Mouse (Mus musculus) spleen, adult 12 weeks (tissue): ENCODE data around the gene Gm20388.

Experiments
- DNase-seq: peaks from one replicate; pipeline ENCODE4 v3.0.0; 2022; ENCODE audit warnings: low spot score

Gm20388 gene

DNA sequence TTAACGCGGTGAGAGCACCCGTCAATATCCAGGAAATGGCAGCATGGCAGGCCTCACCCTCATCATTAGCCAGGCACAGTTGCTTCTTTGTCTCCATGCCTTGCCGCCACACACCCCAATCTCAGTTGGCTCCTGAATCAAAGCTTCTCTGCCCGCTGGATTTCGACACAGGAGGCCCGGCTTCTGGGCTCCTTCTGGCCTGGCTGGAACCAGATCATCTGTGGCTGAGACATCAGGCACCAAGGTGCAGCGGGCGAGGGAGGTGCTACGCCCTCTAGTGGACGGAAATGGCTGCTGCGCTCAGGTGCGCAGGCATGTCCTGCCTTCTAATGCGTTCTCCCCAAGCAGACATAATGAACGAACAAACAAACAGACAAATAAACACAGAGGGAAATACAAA is 1302.6 kb downstream of the Gm20388 start:
- DNase-seq: no peak

DNA sequence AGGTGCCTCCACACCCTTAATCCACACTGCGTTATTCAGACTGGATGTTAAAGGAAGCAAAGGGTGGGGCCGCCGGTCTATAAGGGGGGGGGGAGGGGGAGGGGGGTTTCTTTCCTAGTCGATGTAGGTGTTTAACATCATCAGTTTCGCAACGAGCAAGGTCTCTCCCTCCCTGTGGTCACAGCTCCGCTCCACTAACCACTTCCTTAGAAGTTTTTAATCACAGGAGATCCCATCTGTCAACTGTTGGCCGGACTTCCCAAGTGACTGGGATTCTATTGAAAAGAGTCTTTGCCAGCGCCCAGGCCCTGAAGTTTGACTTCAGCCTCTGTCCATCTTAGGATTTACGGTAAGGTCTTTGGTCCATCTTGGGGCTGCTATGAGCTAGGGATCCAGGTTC is 1303.0 kb downstream of the Gm20388 start:
- no peak for DNase-seq

DNA sequence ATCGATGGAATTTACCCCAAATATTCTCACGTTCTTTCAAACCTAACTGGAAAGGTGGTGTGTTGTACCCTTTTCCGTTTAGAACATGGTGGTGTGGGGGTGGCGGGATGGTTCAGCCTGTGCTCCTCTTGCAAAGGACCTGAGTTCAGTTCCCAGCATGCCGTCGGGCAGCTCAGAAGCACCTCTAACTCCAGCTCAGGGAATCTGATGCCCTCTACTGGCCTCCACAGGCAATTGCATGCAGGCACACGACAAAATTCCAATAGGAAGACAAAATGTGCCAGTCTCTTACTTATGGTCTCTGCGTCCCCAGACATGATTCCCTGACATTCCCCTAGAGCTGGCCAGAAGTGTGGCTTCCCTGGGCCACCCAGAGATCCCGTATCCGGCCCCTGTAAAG is 1304.3 kb downstream of the Gm20388 start:
- no peak for DNase-seq

DNA sequence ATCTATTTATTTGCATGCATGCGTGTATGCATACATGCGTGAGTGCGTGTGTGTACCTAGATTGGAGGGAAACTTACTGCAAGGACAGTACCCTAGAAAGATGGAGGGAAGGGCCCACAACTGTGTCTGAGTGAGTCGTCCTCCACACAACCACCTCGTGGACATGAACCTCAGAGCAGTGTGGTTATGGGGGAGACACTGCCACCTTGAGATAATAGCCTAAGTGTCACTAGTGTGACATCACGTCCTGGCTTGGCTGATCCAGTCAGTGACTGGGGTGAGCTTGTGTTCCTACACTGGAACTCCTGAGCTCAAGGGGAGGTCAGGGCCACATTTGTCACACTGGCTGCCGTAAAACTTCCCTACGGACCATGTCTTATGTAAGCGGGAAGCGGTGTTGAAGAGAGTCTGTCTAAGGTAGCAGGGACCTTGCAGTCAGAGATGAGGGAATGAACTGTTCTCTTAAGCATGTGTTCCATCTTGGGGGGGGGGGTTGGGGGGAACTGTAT is 1305.9 kb downstream of the Gm20388 start:
- no peak for DNase-seq

DNA sequence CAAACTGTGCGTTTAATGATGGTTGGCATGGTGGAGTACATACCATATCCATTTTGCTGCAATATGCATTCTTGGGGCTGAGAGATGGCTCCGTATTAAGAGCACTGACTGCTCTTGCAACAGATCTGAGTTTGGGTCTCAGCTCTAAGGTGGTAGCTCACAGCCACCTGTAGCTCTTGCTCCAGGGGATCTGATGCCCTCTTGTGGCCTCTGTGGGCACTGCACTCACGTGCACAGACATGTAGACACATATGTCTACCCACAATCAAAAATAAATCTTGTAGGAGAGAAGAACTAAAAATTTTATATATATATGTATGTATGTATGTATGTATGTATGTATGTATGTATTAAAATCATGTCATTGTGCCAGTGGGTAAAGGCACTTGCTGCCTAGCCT is 1307.8 kb downstream of the Gm20388 start:
- DNase-seq: no peak

DNA sequence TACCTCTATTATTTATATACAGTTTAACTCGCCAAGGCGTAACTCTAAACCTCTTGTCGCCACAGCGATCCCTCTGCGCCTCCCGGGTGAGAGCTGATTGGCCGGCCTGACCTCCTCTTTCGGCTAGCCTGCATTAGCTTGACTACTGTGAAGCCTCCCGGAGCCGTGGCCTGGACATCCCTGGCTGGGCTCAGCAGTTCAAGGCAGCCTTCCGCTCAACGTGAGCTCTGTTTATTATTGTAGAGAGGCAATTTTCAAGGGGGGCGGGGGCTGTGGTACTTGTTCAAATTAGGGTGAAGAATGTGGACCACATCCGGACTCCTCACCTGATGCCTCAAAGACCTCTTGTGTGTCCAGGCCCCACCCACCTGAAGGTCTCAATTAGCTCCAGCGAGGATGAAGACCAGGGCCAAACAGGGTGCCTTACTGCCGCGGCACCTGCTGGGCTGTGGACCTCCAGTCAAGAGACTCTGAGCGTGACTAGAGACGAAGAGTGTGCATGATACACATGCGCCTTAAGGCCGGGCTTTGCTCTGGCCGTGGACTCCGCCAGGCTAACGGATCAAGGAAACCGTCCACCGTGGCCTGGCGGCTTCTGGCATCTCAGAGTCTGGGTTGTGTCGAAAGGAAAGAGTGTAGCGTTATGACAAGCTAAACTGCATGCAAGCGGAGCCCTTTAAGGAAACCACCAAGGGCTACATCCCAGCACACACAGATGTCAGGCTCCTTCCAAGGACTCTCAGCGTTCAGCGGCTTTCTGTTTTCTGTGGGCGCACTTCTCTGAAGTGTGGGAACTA is 1309.7 kb downstream of the Gm20388 start:
- no peak for DNase-seq

DNA sequence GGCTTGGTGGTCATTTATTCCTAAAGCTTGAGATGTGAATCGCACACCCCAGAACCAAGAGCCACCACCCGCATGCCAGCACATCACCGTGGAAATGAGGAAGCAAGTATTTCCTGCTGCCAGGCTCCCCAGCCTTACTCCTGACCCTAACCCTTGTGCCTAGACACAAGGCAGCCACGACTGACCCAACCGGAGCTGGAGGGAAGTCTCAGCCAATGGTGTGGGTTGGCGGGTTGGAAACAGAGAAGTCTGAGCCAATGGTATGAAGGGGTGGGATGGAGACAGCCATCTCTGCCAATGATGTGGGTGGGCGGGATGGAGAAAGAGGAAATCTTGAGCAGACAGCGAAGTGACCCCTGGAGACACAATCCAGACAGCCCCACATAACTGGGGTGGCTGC is 1314.1 kb downstream of the Gm20388 start:
- no peak for DNase-seq

DNA sequence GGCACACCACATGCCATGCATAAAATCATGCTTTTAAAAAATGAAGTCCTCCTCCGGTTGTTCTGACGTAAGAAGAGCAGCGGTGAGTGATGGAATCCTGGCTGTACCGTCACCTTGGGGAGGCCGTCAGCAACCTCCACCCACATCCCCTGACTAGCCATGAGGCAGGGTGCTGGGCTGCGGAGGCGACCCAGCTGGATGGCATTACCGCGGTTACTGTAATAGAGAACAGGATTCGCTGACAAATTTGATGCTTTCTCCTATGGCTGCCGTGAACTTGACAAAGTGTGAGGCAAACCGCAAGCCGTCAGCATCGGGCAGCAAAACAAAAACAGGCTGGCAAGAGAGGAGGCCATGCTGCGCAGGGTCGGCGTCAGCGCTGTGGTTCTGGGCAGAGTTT is 1317.1 kb downstream of the Gm20388 start:
- no peak for DNase-seq

DNA sequence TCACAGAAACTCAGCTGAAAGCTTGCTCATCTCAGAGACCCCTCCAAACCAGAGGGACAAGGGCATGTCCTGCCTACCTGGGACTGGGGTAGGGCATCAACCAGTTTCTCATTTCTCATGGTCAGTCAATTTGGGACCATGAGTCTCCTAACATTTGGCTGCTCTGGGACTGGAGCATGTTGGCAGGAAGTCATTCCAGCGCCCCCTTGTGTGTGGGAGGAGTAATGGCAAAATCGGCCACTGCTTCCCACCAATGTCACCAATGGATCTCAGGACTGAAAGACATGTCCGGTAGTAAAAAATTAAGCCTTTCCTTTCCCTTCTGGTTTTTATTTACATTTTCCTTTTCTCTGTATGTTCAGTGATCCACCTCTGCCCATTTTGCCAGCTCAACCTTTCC is 1318.3 kb downstream of the Gm20388 start:
- DNase-seq: no peak

DNA sequence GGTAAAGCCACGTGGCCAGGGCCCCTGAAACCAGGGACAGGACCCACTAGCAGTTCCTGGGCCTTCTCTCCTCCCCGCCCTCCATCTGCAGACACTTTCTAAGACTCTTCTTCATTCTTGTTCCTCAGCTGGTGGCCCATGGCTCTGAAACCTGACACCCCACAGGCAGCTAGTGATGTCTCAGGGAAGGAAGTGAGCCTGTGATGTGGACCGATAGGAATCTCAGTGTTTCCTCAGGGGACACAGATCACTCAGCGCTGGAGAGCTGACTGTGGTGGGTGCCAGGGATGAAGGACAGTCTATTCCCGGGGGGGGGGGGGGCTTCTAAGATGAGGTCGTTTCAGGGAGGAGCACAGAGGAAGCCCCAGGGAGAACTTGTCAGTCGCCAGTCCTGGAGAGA is 1318.9 kb downstream of the Gm20388 start:
- no peak for DNase-seq

DNA sequence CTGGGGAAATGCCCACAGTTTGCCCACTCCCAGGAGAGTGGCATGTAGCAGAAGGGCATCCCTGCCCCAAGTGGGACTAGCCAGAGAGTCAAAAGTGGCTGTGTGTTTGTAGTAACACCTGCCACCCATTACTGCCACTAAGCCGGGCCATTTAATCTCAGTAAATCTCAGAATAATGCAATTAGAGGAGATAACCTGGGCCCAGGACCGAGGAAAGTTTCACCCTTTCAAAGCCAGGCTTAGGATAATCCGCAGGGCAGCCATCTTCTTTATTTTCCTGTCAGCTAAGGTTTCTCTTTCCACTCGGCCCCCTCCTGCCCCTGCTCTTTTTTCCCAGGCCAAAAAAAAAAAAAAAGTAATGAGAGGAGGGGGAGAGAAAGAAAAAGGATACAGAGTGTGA is 1322.6 kb downstream of the Gm20388 start:
- no peak for DNase-seq

DNA sequence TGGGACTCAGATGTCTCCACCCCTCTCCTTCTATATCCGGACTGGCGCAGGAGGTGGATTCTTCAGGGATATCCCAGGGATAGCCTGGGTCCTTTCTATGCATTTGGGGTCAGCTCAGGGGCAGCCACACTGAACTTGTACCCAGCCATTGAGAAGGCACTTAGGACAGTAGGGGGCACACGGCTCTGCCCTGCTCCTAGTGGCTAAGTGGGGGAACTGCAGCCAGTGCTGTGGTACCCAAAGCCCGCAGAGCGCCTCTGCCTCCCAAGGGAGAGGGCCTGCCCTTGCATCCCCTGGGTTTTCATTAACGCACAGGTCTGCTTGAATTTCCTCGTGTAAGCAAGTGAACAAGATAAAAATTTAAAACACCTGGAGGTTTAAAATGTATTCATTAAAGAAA is 1324.3 kb downstream of the Gm20388 start:
- DNase-seq: no peak

DNA sequence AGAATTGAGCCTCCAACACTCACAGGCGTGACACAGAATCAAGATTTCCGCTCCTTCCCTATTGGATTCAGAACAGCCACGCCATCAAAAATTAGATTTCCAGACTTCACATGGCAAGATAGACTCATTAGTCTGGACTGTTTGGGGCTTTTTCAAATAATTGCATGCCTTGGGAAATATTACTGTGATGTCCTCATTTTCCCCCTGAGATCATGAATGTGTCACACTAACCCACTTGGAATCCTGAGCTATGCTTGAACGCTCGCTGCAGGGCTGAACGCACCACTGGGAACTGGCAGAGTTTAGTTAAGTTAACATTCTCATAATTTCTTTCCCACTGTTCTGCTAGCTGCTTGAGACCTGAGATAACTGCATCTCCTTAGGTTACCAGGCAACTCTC is 1329.0 kb downstream of the Gm20388 start:
- DNase-seq: no peak

DNA sequence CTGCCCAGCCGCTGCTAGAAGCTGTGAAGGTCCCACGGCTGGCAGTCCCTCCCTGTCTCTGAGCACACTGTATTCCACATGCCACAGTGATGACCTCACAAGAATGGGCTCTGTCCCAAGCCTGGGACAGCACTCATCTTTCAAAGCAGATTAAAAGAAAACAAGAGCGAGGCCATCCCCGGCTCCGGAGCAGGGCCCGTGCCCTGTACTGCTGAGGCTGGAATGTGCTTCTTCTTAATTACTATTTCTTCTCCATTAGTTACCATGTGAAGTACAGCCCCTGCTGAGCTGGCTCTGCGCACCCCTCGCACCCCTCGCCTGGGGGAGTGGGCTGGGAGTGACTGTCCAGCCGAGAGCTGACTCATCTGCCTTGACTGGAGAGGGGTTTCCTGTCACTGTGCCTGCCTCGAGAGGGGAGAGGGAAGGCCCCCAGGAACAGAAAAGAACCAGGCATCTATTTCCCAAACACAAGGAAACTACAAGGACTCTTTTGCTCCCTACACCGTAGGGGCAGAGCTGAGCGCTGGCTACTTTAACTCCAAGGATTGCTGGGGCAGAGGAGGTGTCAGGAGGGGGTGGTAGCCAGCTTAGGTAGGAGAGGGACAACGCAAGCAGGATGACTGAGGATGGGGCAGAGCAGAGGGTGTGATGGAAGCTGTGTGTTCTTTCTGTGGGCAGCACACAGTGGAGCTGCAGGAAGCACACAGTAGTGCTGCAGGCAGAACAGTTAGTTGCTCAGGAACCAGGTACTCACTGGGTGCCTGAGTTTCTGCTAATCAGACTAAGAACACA is 1331.3 kb downstream of the Gm20388 start:
- no peak for DNase-seq

DNA sequence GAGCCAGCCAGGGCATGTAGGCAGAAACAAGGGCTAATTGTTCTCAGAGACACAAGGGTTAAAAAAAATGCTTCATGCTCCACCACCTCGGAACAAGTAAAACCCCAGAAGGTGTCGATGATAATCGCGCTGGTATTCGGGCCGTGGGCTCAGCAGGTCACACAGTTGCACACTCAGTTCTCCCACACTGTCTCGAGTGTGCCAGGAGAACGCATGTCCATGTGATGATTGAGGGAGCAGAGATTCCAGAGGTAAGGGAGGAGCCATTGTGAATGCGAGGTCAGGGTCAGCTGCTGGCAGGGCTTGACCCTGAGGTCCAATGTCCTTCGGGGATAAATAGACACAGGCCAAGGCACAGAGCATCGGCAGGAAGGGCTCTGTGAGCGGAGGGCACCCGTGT is 1332.0 kb downstream of the Gm20388 start:
- no peak for DNase-seq

DNA sequence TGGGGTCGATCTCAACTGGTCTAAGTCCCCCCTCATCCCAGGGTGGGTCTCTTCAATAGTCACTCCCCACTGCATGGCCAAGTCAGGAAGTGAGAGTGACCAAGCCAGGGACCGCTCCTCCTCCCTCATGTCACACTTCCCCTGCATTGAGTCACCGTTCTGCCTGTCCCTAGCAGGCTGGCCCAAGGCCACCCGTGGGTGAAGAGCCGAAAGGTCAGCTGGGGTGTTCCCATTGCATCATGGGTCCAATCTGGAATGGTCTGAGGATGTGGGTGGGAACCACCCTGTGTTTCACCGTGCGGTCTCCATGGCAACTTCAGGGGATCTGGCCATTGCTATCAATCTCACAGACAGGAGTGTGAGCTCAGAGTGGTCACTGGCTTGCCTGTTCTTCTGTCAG is 1338.2 kb downstream of the Gm20388 start:
- no peak for DNase-seq

DNA sequence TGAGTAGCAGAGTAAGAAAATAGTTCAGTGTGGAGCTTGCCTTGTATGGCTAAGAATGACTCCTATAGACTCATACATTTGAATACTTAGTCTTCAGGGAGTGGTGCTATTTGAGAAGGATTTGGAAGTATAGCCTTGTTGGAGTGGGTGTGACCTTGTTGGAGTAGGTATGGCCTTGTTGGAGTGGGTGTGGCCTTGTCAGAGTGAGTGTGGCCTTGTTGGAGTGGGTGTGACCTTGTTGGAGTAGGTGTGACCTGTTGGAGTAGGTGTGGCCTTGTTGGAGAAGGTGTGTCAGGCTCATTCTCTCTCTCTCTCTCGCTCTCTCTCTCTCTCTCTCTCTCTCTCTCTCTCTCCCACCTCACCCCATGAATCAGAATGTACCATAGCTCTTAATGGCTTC is 1338.8 kb downstream of the Gm20388 start:
- no peak for DNase-seq

DNA sequence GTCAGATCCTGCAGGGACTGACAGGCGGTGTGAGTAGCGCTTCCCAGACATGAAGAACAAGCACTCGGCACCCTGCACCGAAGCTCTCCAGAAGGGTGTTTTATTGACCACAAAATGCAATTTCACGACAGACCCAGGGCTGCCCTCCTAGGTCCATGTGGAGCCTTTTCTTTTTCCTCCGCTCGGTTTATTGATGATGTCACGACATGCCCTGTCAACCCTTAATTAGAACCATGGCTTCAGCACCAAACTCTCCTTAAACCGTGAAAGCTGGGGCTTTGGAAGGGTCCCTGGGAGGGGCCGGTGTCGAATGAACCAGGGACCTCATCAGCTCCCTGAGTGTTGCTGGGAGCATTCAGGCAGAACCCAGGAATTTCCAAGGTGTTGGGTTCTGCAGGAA is 1340.4 kb downstream of the Gm20388 start:
- DNase-seq: no peak

DNA sequence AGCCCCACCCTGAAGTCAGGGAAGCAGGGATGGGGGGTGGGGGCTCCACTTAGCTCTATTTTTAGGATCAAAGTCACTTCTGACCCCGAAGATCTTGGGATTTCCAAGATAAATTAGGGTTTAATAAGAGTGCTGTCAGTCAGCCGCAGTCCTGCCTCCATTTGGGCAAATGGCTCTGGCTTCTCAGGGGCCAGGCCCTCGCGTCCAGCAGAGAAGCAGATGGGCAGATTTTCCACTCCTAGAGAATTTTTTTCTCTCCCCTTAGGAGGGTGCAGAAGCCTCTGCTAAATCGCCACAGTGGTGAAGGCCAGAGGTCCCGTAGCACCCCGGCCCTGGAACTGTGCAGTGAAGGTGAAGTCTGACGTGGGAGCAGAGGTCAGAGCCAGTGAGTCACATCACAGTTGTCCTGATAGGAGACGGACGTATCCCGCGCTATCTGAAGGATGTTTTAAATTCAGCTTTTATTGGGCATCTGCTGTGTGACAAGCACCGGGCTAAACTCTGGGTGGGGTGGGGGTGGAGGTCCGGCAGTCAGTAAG is 1345.2 kb downstream of the Gm20388 start:
- DNase-seq: no peak

DNA sequence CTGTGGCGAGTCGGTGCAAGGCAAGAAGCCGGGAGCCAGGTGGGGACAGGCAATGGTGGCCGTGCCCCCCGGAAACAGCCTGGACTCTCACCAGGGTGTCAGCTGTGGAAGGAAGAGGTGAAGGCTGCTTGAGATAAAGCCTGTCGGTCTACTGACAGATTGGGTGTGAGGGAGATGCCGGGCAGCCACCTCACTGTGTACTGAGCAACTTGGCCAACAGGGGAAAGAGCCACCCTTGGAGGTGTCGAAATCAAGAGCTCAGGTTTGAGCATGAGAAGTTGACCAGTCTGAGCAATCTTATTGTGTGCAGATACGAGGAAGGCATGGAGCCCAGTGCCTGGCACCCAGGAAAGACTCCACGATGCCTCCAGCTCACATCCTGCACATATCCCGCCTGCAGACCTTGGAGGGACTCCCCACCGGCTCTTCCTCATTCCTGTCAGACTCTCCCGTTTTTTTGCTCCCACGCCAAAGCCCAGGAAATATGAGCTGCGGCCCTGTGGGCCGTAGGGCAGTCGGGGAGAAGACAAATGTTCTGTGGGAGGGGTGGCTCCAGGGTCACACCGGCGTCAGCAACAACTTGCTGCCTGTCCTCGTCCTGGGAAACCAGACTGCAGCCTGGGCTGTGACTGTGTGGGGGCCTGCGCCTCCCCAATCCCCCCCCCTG is 1347.6 kb downstream of the Gm20388 start:
- DNase-seq: no peak

DNA sequence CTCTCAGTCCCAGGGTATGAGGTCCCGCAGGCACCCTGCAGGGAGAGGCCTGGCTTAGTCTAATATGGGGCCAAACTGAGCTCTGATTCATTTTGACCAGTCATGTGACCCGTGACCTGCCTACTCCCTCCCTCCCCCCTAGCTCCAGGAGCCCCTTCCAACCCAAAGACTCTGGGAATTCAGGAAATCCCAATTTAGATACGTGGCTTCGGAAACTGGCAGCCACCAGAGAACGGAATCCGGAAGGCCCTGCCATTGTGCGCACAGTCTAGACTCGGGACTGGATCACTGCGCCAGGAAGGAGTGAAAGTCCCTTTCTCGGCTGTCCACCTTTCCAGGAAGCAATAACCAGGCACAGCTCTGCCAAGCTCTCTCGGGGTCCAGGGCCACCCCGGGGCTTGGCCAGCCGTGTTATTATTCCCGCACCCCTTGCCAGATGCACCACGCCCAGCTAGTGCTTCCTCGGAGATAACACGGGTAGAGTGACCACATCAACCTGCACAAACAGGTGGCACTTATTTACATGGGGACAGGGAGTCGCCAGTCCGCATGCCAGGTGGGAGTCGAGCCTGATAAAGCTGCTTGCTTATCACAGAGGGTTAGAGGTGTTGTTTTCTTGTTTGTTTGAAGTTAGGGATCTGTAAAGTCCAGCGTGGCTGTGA is 1352.2 kb downstream of the Gm20388 start:
- DNase-seq: no peak

DNA sequence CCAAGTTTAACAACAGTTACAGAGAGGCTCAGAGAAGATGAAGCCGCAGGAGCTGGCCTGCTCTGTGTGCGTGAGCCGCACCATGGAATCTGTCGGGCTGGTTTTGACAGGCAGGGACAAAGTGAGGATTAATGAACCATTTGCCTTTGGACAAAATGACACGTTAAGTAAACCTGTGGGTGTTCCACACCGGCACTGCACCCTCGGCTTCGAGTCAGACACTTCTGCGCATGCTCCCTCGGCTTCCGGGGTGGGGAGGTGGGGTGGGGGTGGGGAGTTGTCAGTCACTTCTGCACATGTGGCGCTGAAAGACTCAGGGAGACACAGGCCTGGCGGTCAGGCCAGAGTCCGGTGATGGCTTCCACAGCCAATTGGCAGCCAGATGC is 1352.7 kb downstream of the Gm20388 start:
- DNase-seq: no peak
